Mouse (Mus musculus) stomach, postnatal 0 days (tissue): ENCODE measurements around the gene Insm1.

Experiments used
- CTCF ChIP-seq: IDR thresholded peaks from 2 replicates; pipeline ENCODE4 v1.5.1; 2016; ENCODE audit warnings: antibody characterized with exemption, low read depth, mild to moderate bottlenecking, moderate library complexity
- EP300 ChIP-seq: optimal IDR thresholded peaks from 2 replicates; pipeline ENCODE3; 2016; ENCODE audit warnings: antibody characterized with exemption

DNA sequence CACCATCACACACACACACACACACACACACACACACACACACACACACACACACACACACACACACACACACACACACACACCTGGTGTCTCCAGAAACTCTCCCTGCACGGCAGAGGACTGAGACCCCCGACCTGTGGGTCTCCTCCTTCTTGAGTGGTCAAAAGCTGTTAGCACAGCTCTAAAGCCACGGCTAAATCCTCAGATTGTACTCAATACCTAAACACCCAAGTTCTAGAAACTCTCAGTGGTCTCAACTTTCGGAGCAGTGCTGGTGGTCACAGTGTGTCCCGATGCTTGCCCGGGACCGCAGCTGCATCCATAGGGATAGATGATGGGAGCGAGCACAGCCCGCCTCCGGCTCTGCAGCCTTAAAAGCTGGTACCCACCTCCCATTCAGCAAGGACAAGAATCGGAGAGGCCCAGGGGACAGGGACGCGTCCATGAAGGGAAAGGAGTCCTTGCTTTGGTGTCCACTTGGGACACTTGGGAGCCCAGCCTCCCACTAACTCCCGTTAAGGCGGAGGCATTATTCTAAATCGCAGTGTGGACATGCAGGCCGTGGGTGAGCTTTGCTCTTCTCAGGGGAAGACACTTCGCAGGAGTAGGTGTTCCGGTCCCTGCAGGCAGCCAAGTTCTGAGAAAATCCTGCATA lies 2.7 kb upstream of the Insm1 start:
- TF ChIP-seq CTCF (no peak), EP300 (no peak)
